Mouse (Mus musculus): ENCODE results near the gene Lpxn.

Lpxn gene

DNA sequence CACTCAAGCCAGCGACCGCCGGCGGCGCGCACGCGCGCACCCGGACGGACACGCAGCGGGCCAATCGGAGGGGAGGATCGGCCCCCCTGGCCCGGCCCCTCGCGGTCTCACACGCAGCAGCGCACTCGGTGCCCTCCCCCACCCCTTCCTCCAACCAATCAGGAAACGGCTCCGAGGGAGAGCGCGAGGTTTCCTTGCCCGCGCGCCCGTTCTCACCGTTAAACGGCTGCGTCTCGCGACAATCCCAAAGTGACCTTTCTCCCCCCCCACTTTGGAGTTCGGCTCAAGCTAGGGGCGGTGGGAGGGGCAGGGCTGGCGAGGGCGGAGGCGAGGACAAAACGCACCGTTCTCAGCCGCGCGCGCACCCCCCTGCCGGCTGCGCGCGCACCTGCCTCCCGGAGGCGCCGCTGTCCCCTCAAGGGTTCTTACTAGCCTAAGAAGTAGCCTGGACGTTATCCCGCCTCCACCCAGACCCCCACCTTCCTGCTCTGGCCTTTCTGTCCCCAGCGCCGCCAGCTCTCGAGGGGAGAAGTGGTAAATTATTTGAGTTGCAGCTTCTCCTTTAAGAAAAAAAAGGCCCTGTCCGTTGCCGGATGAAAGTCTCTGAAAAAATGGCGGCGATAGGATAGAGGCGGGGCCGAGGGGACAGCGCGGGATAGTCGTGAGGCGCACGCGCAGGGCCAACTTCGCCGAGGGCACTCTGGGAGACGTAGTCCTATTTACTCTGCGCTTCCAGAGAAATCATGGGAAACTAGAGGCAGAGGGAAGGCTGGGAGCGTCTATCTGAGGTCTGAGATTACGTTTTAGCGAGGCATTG lies at the start of gene Lpxn, which contains the start of gene Zfp91:
Lpxn (plus strand) TSS at position 683 of the 817 bp plus-strand sequence.
Zfp91 (minus strand) TSS at position 616 of the 817 bp plus-strand sequence.
- peak; percentile 97 for DNase-seq (ENCODE audit: low read depth, low spot score)

DNA sequence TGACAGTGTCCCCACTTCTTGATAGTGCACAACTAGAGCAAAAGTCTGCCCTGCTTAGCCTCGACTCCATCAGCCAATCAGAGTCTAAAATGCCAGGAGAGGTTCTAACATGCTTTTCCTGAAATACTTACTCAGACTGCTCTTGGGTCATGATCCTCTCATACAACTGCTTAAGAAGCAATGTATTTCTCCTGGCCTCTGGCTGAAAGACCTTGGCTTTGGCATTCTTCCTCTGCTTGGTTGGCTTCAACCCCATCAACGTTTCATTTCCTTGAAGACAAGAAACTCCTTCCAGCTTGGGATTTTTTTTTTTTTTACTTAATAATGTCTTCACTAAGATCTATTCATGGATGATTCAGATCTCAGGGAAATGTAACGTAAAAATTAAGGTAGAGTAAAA lies 39.7 kb upstream of the Lpxn start:
- DNase-seq (ENCODE audit: low read depth, low spot score) = no peak

DNA sequence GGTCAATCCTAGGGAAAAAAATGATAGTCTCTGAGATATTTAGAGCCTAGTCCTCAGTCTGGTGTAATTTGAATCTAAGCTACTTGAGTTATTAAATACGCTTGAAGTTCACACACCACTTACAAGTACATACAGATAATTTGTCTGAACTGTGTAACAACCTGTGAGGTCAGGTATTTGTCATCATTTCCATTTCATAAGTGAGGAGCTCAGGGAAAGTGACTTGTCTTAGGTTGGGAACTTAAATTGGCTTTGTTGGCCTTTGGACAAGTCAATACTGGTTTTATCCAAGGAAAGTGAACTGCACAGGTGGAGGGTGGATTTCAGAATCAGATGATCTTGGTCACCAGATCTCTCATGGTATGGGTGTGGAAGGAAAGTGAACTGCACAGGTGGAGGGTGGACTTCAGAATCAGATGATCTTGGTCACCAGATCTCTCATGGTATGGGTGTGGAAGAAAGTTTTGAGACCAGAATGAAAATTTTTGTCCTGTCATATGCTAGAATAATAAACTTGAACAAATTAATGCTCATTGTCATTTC lies 37.0 kb upstream of the Lpxn start:
- DNase-seq (ENCODE audit: low read depth, low spot score) = no peak

DNA sequence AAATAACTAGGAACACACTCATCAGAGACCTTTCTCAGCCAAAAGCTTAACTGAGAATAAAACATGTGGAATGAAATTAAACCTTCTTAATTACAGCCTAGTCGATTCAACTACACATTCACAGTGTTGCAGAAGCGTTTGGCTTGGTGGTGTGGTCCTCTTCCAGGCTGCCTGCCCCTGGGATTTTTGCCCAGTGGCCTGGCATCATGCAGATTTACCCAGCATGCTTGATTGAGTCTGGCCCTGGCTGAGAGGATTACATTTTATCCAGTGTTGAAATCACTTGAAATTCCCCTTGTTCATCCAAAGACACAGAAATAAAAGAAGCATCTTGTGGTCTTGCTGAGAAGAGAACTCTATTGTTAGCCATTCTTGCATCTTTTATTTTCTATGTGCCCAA lies 36.3 kb upstream of the Lpxn start:
- peak; percentile 27 for DNase-seq (ENCODE audit: low read depth, low spot score)

DNA sequence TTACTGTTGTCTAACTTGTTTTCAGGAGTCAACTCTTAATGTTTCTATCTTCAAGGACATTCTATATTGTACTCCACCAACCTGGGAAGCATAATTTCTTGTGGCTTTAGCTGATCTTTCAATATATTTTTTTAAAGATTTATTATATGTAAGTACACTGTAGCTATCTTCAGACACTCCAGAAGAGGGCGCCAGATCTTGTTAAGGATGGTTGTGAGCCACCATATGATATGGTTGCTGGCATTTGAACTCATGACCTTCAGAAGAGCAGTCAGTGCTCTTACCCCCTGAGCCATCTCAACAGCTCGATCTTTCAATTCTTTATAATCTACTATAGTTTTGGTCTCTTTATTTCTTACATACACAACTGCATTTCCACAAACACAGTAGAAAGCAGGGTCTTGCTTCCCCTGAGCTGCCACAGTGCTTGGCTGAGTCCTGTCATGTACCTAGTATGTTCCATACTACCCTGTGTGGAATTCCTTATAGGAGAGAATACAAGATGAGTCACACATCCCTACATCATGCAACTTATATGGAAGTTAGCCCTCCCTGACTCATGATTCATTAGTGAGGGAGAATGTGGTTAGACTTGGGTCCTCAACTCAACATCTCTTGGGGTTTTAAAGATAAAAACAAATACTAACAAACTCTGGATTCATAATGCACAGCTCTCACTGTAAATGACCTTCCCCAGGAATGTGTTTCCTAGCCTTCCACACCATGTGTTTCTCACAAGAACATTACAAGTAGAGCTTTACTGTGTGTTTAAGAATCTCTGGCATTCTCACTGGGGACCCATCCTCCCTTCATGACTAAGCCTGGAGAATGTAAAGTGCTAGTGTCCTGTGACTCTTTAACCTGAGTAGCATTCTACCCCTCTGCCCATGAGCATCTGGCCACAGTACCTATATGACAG lies 33.5 kb upstream of the Lpxn start:
- DNase-seq (ENCODE audit: low read depth, low spot score) = no peak

DNA sequence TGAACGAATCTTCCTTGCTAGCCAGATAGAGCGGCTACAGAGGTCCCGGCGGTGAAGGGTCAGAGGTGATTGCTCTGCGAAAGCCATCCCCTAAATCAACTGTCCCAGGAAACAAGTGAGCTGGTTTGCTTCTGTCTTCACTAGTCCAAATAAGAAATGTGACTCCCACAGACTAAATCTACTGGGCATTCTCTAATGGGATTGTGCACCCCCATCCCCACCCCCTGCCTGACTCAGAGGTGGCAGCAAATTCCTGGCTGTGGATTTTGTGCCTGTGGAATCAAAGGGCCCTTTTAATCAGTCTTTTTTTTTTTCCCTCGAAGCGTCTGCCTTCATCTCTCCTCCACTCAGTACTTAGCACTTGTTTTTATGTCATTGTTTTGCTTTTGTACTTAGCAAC lies 30.7 kb upstream of the Lpxn start, which contains the start of gene Cntf:
Cntf (minus strand) TSS at position 325 of the 400 bp plus-strand sequence.
- DNase-seq (ENCODE audit: low read depth, low spot score) = no peak

DNA sequence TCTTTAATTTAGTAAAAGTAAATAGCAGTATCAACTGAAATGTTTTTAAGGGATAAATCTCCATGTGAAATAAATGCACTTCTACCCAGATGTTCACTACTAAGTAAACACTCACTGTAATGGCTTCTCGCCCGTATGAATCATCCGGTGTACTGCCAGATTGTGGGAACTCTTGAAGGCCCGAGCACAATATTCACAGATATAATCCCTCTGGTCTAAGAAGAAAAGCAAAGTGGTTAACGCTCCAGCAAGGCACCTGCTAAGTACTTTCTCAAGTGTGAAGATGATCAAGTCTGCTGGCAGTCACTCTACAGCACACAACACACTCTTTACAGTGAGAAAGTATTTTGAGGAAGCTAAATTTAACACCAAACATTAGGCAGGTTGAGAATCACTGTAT lies 25.1 kb upstream of the Lpxn start:
- DNase-seq (ENCODE audit: low read depth, low spot score) = no peak

DNA sequence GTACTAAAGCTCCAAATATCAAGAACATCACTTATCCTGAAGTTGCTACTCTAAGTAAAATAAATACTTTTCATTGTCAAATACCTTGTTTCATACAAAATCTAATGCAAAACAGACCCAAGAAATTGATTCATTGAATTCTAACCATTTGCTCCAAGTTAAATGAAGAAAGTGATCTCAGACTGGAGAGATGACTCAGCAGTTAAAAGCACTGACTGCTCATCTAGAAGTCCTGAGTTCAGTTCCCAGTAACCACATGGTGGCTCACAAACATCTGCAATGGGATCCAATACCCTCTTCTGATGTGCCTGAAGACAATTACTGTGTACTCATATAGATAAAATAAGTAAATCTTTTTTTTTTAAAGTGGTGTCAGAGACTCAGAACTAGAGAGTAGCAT lies 15.6 kb upstream of the Lpxn start:
- no peak for DNase-seq (ENCODE audit: low read depth, low spot score)

DNA sequence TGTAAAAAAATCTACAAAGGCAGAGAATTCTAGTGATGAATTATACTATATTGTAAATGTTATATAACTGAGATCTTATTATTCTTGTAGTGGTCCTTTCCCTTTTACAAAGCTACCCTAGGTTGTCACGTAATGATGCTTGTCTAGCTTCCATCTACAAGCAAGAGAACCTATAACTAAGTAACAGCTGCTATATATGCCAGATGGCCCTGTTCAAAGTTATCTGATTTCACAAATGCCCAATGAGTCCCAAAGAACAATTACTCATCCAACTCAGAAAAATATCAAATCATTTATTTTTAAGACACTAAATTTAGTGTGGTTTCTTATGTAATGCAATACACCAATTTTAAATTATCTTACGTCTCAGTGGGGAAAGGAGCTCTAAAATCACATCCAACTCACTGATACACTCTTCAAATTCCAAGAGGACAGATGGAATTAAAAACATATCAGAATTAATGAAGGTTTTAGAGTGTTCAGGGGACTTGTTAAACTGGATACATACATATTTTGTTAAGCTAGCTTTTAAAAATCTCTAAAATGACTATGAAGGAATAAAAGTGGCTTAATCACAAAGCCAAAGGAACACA lies 9.1 kb upstream of the Lpxn start:
- no peak for DNase-seq (ENCODE audit: low read depth, low spot score)

DNA sequence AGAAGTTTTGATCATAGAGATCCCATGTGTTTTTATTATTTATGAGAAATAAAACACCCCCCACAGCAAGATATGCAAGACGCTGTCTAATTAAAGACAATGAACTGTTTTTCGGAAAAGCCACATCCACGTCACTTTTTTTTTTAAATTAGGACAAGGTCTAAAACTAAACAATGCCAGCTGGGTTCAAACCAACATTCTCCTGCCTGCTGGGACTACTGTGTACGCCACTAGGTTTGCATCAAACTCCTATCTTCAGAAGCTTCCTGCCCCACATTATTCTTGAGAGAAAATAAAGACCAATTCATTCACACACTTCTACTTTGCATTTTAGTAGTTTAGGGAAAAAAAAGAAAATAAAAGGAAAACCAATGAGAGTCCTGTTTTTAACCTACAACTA lies 8.3 kb upstream of the Lpxn start:
- no peak for DNase-seq (ENCODE audit: low read depth, low spot score)

DNA sequence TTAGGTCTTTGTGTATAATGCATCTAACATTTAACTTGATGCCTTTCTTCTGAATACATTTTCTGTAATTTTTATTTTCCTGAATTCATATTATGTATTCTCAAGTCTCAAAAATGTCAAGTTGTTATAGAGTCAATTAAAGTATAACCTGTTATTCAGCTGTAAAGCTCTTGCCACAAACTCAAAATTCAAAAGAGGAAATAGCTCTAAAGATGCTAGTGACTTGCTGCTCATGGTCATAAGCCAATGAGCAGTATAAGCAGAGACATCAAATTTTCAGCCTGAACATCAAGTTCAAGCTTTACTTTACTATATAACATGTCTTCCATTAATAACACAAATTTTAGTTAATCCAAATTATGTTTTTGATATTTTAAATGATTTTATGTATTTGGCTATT lies 3.6 kb upstream of the Lpxn start:
- no peak for DNase-seq (ENCODE audit: low read depth, low spot score)

DNA sequence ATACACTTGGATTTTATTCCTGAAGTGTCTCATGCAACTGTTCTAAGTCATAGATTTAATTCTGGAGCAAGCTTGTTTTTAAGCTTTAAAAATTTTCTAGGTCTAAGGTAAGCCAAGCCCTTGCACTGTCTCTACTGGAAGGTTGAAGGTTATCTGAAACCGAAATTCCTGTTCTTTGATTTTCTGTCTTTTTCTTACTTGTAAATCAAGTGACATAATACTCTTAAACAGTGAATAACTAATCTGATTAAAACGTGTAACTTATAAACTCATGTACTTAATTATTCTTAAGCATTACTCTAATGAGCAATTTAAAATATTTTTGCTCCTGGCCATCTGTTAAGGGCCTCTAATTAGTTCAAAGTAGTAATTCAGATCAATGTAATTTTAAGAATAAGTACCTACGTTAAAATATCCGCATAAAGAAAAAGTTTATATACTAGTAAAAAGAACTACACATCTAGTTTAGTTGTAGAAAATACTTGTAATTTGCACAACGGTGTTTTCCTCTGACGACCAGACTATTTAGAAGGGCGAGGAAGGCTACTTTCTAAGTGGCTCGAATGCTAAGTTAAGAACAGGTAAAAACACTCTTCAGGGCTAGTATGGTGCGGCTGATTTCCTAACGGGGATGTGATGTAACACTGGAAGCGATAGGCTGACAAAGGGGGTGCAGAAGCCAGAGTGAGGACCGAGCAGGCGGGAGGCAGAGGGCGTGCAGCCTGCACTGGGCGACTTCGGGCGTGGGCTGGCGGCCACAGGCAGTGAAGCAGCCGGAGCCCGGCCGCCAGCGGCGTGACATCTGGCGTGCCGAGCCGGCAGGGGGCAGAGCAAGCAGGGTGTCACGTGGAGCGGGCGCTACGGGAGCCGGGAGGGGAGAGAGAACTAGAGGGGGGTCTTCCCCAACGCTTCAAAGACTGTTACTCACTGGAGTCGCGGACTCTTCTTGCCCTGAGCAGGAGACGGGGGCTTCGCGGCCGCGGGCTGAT lies 1.6 kb upstream of the Lpxn start:
- DNase-seq (ENCODE audit: low read depth, low spot score) = peak; percentile 78

DNA sequence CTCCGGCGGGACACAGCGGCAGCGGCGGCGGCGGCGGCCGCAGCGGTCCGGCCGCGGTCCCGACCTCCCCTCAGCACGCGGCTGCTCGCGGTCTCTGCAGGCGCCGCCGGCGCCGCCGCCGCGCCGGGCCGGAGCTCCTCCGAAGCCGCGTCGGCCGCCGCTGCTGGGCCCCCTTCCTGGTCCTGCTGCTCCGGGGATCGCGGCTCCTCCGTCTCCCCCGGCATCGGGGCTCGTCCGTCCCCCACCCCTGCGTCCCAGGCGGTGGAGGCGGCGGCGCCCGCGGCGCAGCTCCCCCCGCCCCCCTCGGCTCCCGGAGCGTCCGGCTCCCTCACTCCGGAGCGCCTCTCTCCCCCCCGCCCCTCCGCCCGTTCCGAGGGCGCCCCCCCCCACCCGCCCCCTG lies 883 bp upstream of the Lpxn start:
- DNase-seq (ENCODE audit: low read depth, low spot score) = no peak

DNA sequence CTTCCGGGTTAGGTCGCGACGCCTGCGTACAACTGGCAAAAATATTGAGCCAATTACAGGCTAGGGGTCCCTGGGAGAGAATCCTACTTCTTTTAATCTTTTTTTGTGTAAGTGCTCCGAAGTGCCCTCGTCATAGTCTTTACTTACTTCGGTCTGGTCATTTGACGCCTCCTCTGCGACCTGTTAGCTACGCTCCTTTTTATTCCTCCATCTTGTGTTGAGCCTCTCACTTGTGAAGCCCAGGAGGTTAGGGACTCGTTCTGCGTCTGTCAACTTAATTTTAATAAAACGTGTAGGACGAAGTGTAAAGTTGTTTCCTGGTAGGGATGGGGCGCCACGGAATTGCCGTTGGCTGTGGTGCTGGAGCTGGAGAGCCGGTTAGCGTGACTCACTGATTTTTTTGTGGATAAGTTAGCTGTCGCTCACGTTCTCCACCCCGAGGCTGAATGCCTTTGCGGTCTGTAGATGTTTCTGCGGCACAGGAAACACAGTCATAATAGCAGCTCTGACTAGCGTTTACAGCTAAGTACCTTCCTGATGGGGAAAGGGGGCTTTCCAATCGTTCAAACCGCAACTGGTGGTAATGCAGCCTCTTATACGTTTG lies 437 bp downstream of the Lpxn start:
- DNase-seq (ENCODE audit: low read depth, low spot score) = no peak

DNA sequence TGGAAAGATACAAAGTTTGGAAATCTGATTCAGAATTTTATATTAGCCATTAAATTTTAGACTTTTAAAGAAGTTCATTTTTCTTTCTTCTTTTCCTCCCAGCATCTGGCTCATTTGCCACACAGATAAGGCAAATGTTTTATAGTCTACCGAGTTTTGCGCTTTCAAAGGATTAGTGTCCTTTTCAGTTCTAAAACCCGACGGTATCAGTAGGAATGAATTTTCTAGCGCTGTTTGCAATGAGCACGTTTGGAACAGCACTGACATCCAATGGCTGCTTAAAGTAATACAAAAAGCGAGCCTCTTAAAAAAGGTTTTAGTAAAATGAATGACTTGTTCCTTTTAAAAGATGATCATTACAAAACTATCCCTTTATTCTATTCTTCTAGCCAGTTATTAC lies 1.1 kb downstream of the Lpxn start:
- DNase-seq (ENCODE audit: low read depth, low spot score) = peak; percentile 8

DNA sequence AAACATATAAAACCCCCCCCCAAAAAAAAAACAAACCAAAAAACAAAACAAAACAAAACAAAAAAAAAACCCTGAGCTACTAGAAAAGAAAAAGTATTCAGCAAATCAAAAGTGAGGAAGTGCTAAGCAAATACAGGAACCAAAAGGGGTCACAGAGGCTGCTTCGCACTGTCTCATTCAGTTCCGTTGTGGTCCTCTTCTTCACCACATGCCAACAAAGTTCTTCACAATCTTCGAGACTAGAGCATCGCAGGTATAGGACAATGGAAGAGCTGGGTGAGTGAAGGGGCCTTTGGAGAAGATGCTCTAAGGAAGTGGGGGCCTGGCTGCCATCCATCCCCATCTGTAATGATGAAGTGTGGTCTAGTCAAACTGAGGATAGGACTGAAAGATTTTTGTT lies 2.4 kb downstream of the Lpxn start:
- DNase-seq (ENCODE audit: low read depth, low spot score) = no peak

DNA sequence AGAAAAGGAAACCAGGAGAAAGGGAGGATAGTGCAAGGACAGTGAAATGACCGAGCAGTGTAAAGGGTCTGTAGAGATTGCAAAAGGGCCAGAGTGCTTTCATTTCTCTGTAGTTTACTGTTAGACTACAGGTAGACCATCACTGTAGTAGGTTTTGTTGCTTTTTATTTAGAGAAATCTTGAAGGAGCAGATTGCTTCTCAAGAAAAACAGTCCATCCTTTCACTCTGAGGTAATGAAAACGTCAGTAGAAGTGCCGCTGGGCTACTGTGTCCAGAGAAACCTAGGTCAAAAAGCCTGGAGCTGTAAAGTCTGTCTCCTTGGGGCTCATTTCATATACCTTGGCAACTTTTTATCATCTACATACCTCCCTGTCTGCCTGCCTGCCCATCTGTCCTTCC lies 3.1 kb downstream of the Lpxn start:
- DNase-seq (ENCODE audit: low read depth, low spot score) = no peak

DNA sequence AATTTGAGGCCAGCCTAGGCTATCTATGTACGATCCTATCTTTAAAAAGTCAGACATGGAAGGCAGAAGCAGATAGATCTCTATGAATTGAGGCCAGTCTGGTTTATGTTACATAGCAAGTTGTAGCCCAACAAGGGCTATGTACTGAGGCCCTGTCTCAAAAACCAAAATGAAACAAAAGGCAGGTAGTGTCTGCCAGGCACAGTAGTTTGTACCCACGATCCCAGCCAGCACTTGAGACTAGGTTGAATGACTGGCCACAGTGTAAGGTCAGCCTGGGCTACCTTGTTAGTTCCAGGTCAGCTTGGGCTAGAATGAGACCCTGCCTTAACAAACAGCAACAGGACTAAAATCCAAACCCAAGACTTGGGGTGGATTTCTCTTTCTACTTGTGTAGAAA lies 4.6 kb downstream of the Lpxn start:
- DNase-seq (ENCODE audit: low read depth, low spot score) = no peak

DNA sequence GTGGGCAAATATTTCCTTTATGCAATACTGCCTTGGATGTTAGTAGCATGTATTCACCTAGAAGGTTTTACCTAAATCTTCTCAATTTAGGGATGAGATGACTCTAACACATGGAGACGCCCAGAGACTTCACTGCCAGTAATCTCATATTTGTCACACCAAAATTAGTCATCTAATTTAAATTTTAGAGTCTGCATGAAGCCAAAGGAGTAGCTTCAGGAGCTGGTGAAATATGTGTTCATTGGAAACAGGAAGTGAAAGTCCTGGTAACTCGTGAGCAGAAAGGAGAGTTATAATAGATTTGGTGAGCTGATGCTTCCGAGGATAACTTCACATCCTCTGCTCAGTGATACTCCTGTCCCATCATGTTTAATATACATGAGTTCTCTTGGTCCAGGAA lies 5.1 kb downstream of the Lpxn start:
- no peak for DNase-seq (ENCODE audit: low read depth, low spot score)

DNA sequence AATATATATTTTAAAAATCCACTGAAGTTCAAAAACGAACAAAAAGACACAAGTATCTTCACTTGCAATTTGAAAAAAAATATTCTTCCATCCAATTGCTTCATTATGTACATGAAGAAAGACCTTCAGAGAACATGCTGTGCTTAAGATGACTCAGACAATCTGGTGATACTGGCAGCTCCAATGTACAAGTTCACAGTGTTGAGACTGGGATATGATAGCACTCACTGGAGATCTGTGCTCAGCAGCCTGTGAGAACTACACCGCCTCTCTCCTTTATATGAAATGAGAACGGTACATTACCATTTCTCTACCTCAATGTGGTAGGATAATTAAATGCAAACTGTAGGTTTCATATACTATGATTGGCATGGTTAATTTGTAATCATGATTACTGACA lies 6.8 kb downstream of the Lpxn start:
- no peak for DNase-seq (ENCODE audit: low read depth, low spot score)
